Mouse (Mus musculus) kidney, adult 2 months (tissue): ENCODE results near the gene Fam92b.

Experiments used
- CTCF ChIP-seq: fragments of 200-500 bp; conservative IDR thresholded peaks from 2 replicates; pipeline ENCODE4 v1.5.1; 2011; ENCODE audit warnings: low read depth, mild to moderate bottlenecking, control low read depth, low read length, moderate library complexity, mixed read lengths; ENCODE audit not compliant: insufficient read depth, insufficient read length
- POLR2A ChIP-seq: fragments of 200-500 bp; IDR thresholded peaks from one replicate; pipeline ENCODE4 v1.6.1; 2011; ENCODE audit warnings: low read depth, low read length, control low read depth

DNA sequence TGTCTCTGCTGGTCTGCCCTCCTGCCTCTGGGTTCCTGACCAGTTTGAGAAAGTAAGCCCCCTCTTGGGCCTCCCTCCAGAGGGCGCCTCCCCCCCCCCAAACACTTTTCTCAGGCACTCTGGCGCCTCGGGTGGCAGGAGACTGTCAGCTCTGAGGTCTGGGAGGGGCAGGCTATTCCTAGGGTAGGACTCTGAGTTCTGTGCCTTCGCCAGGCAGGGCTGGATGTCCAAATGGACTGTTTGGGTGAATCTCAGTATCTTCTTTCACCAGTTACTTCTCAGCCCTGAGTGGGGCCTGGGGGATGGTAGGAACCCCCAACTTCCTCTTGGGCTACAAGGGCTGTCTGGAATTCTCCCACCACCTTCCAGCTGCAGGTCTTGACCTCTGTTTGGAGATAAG is 34.1 kb upstream of the Fam92b start:
- TF ChIP-seq CTCF (no peak), POLR2A (no peak)
